Mouse (Mus musculus) adrenal gland, adult 18-20 months (tissue): Measurements from ENCODE around the gene Iscu. TPM values are rescaled to one million over a fixed set of nuclear protein-coding genes. Genes with fewer than 3 reads are reported as not detected.
"Not testable (repeated sequence)": the region's sequence is repeated elsewhere in the genome, so short reads cannot be mapped to it uniquely, and the experiment has no call there.

Experiments
- DNase-seq, 2 experiments: peaks; one replicate each; pipeline ENCODE4 v3.0.0; 2021 to 2022; ENCODE audit warnings: low spot score in 2 of 2
- total RNA-seq, 2 experiments: library from RNA; stranded (reverse); gene quantifications; 1 replicate in 1 of 2; 2 replicates in 1 of 2; pipeline ENCODE4 v1.2.3; 2021

Gene Iscu
- total RNA-seq, 2 experiments from 2014 or later, result 455 to 1,089 TPM

DNA sequence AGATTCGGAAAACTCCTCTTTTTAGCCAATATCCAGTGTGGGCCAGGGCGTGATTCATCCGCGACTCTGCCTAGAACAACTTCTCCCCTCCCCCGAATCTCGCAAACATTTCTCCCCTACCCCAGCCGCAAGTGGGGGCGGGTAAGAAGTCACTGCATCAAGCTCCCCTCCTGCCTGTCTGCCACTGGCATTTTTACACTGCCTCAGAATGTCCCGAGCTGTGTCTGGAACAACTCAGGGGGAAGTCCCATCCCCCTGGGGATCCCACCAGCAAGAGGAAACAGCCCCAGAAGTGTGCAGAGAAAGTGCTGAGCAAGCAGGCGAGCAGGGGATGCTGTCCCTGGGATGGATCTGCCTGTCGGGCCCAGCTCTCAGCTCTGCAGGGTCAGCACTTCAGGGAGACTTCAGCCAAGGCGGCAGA, 11.0 kb downstream of the Iscu start:
- no peak for DNase-seq

DNA sequence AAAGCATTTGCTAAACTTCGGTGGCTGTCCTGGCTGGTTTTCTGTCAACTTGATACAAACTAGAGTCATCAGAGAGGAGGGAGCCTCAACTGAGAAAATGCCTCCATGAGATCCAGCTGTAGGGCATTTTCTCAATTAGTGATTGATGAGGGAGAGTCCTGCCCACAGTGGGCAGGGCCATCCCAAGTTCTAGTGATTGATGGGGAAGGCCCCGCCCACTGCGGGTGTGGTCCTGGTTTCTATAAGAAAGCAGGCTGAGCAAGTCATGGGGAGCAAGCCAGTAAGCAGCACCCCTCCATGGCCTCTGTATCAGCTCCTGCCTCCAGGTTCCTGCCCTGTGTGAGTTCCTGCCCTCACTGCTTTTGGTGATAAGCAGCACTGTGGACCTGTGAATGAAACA, 11.6 kb downstream of the Iscu start:
- DNase-seq, result not testable (repeated sequence)

DNA sequence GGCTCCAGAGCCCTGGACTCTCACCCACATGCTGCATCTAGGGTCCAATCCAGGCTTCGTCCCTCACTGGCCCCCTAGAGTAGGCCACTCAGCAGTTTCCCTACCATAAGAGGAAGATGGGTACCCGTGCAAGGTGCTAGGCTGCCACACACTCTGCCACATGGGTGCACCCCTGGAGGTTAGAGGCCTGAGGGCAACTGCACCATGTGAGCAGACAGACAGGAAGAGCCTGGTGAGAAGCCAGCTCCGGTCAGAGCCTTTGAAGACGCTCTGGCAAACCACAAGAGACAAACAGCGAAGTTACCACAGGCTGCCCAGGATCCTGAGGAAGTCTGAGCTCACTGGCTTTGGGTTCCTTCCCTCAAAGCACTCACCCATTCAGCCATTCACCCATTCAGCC, 14.4 kb downstream of the Iscu start:
- DNase-seq, result no peak

DNA sequence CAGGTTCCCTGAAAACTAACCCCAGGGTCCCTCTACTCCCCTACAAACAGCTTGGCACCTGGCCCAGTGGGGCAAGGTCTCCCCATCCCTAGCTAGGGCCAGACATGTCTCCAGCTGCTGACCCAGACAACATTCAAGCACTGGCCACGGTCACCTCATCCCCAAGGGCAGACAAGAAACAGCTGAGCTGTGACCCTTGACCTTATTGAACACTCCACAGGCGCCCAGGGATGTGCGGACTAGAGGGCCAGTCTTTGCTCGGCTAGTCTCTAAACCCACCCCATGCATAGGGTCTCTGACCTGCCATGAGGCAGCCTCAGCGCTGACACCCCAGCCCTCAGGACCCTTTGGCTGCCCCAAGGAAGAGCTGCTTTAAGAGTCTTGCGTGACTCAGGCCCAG, 16.1 kb downstream of the Iscu start:
- DNase-seq, result no peak

DNA sequence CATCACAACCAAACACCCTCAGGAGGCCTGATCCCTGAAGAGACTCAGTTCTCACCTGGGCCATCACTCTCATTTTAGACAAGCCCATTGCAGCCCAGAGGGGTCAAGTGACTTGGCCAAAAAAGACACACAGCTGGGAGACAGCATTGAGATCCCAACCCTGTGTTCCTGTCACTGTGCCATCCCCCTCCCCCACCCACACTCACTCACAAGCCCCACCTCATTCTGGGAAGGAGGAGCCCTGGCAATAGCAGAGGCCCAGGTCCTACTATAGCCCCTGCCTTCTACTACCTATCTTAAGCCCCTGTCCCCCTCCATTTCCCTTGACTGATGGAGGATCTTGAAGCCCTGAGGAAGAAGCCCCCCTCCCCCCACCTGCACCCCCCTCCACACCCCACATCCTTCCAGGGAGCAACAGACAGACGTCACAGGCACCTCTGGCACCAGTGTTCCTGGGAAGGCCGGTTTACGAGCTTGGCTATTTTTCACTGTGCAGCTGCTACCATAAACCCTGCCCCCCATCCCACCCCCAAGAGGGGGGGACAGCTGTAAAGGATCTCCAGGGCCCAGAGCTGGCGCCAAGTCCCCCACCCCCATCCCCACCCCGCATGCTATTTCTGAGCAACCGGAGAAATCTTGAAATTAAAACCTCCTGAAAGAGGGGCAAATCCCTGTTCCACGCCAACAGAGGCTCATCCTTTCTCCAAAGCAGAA, 16.7 kb downstream of the Iscu start:
- no peak for DNase-seq

DNA sequence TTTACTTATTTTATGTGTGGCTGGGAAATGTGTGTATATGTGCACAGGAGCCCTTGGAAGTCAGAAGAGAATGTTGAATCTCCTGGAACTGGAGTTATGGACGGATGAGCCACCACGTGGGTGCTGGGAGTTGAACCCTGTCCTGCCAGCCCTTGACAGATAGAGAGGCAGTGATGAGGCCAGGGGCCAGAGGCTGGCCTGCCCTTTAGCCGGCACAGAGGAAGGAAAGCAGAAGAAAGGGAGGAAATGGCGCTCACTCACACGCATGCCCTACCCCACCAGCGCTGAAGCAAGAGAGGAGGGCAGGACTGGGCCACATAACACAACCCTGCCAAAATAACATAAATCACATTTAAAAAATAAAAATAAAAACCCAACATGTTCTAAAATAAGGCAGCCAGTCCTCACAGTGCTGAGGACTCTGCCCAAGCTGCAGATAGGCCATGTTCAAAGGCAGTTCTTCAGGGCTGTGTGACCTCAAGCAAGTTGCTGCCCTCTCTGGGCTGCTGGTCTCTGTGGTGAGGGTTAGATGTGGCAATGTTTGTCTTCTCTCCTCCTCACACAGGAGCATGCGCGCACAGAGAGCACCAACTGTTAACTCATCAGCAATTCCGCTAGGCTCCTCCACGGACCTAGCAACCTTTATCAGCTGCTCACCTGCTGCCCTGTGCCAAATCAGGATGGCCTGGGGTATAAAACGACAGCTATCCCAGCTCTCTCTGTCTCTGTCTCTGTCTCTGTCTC, 18.1 kb downstream of the Iscu start:
- no peak for DNase-seq

DNA sequence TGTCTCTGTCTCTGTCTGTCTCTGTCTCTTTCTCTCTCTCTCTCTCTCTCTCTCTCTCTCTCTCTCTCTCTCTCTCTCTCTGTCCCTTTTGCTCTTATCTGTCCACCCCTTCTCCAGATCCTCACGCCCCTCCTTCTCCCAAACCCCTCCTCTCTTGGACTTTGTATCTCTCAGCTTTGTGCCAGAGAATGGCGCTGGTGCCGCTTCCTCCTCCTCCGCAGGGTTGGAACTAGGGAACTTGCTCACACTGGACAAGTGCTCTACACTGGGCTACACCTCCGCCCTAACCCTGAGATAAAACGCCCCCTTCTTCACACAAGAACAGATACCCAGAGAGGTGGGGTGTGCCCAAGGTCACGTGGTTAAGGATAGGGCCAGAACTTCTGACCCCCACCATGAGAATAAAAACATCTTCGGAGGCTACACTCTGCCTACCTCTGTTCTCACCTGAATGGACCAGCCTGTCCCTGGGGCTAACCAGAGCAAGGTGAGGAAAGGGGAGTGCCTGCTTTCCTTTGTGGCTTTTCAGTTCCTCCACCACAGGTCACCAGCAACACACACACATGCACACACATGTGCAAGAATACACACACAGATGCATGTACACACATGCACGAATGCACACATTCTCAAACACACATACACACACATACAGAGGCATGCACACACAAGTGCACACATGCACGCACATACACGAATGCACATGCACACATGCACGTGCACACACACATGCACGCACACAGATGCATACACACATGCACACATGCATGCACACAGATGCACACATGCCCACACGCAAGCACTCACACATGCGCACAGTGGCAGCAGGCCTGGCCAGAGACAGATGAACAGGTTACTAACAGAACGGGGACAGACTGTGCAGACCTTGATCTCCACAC, 18.9 kb downstream of the Iscu start:
- DNase-seq, result no peak

DNA sequence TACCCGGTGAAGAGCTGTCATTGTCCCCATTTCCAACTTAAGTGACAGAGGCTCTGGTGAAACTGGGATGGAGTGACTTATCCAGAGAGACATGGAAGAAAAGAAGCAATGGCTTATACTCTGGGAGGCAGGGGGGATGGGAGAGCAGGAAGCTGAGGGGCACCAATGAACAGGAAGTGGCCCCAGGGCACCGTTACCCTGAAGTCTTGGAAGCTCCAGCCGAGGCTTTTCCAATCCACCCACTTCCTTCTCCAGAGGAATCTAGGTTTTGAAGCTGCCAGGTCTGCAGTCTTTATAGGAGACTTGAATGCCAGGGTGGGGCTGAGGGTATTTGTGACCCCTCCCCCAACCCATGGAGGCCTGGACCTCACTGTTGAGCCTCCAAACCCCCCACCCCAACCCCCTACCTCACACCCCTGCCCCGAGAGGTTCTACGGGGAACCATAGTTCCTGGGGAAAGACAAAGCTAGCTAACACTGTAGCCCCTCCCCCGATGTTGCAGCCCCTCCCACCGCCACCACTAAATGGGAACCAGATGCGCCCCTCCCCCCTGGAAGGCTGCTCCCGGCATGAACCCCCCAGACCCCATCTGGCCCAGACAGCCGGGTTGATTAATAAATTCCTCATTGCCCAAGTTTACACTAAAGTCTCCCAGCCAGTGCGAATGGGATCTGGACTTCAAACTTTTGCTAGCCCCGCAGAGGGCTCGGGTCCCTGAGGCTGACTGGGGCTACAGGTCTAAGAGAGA, 24.0 kb downstream of the Iscu start:
- no peak for DNase-seq

DNA sequence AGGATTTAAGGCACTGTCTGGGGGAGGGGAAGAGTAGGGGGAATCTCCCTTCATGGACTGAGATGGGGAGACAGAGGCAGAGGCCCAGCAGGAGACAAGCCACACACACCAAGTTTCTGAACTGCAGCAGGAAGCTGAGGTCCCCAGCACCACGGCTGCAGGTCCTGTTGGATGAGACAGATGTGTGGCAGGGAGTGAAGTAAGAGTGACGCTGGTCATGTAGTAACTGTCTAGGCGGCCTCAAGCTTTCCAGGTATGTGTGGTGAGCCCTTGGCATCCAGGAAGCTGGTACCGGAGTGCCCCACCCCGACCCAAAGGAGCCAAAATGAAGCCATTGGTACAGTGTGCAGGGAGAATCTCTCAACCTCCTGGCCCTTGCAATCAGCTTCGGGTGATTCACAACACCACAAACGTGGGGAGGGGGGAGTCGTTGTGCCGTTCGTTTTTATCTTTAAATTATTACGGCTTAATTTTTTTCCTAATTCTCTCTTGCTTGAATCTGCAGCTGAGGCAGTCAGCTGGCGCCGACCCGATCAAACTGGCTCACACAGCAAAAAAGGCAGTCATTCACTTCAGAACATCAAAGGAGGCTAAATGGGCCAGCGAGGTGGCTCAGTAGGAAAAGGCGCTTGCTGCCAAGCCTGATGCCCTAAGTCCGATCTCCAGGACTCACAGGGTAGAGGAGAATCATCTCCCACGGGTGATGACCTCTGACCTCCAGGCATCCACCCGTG, 24.8 kb downstream of the Iscu start:
- no peak for DNase-seq

DNA sequence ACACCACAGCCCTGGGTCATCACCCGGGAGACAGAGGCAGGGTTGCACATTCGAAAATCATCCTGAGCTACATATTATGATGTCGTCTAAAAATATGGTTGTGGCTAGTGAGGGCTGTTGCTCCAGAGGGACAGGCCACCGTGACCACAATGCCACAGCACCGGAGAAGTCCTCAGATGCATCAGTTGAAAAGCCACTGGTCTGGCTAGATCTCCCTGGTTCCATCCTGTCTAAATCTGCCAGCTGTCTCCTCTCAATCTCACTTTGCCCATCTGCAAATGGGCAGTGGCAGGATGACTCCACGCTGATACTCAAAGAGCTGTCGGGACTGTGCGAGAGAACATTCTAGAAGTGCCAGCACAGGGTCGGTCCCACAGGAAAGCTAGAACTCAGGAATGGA, 26.0 kb downstream of the Iscu start:
- no peak for DNase-seq

DNA sequence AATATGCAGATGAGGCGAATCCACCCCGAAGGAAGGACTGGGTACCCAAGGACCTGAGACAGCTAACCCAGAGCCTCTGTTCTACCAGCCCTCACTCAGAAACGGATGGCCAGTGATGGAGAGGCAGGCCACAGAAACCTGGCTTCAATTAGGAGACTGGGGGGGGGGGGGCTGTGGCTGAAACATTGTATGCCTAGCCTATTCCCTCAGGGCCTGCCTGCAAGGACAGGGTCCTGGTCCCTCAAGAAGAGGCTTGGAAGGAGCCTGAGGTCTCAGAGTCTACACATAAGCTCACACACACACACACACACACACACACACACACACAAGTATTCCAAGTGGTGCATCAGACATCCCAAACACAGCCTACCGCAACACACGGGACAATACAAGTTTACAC, 27.1 kb downstream of the Iscu start:
- no peak for DNase-seq

DNA sequence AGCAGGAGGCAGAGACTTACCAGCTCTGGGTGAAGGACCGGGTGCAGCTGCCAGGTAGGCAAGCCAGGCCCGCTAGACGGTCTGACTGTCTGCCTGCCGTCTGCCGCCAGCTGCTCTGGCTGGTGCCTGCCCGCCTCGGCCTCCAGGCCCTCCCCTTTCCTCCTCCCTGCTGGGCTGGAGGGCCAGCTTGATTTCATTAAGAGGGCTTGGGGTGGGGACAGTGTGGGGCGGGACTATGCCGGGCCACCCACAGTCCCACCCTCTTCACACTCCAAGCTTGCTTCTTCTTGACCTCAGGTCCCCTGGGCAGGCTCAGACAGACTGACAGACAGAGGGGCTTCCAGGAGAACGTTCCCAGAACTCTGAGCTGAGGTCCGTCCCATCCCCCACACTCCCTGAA, 27.7 kb downstream of the Iscu start, which contains the start of gene Tmem119:
Gene Tmem119, minus strand, starts transcription at position 237 of the 400 bp plus-strand sequence.
- peak in 1 of 2 experiments; percentile 19 for DNase-seq

DNA sequence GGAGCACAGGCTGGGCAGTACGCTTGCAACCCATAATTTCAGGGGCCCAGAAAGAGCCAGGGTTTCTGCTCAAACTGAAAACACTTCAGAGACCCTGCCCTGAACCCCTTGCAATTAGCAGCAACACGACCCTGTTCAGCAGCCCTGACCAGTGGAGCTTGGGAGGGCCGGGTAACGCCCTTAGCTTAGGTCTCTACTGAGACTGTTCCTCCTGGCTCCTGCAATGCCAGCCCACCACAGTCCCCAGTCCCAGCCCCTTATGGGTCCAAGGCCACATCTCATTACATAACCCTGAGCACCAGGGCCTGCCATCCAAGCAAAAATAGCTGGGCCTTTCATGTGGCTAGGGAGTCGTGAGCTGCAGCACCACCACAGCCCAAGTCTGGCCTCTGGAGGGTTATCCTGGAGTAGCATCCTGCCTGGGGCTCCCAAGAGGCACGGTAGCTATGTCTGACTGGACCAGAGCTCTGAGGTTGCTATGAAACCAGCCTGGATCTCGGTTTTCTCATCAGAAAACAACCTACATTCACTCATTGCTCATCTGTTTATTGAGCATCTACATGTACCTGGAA, 31.9 kb downstream of the Iscu start:
- DNase-seq, result no peak

DNA sequence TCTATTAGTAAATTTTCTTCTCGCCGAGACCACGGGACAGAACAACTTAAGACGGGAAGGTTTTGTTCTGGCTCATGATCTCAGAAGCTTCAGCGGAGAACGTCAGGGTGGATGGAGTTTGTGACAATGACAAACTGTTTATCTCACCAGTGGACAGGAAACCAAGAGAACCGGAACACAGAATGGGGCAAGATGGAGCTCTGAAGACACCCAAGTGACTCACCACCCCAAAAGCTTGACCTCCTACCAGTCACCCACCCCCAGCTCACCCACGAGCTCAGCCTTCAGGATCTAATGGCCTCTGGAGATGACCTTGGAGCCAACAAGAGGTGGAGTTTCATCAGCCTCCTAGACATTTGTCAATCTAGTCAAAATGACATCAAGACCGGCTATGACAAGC, 32.8 kb downstream of the Iscu start:
- DNase-seq, result no peak

DNA sequence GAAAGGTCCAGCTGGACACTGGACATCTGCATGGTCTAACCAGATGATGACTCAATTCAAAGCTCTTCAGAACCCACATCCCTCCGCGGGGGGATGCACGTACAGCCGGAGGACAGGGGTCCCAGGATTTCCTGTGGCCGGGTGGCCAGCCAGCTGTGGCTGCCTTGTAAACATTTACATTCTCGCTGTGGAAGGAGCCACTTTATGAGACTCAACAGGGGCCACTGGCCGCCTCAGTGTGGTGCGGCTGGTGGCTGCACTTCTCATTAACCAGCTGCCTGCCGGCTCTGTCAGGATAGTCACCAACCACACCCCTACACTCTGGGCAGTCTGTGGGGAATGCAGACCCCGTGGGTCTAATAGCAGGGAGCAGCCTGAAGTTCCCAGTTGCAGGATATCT, 33.9 kb downstream of the Iscu start:
- no peak for DNase-seq

DNA sequence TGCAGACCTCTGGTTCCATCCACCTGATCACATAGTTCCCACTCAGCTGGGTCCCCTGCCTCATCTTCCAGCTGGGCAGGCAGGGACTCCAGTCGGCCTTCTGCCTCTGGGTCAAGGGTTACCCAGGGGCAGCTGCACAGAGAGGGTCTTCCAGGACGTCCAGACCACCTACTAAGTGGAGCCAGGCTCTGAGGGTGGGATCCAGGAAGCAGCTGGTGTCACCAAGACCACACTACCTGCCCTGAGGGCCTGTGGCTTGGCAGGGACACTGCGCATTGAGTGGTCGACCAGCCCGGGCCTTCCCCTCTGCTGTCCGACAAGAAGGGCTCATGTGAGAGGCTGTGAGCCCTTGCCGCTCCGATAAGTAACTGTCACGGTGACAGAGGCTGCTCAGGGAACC, 35.2 kb downstream of the Iscu start:
- DNase-seq, result no peak

DNA sequence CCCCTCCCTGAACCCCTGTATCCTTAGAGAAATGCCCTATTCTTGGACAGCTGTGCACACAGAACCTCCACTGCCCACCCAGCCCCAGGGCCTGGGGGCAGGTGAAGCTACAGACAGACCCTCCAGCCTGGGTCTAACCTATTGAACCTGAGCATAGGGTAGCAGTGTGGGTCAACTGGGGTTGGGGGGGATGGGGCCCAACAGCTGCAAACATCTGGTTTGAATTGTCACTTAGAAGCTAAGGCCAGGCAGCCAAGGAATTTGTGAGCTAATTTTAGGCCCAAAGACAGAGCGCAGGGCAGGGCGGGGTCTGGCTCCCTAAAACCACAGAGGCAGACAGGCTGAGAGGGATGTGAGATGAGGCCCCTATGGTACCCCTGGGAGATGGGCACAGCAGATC, 35.6 kb downstream of the Iscu start:
- DNase-seq, result no peak

DNA sequence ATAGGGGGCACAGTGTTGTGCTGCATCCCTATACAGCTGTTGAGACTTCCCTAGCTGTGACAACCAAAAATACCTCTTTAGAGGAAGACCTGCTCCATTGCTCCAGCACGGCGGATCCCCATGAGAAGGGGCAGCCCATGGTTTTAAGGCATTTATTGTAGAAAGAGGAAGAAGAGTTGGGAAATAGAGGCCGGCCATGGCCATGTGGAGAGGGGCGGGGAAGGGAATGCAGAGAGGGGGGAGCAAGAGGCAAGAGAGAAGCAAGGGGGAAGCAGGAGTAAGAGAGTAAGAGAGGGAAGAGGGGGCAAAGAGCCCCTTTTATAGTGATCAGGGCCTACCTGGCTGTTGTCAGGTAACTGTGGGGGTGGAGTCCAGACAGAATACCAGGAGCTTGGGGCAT, 37.6 kb downstream of the Iscu start:
- DNase-seq, result no peak

DNA sequence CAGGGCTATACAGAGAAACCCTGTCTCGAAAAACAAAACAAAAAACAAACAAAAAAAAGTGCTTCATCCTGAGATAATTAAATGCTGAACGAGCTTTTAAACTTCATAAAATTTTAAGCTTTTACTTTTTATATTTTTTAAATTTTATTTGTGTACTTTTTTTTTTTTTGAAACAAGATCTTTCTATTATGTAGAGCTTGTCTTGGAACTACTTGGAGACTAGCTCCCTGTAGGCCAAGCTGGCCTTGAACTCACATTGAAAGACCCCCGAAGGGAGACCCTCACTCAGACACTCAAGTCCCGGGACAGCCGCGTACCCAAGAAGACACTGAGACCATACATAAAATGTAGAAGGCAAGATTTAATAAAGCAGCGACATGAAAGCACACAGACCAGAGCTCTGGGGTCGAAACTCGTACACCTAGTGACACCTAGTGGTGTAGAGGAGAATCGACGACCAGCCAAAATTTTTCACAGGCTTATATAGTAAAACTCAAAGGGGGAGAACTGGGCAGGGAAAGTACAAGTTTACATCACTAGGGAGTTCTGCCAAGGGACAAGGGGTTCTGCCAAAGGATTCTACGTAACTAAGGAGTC, 39.4 kb downstream of the Iscu start:
- not testable (repeated sequence) for DNase-seq

DNA sequence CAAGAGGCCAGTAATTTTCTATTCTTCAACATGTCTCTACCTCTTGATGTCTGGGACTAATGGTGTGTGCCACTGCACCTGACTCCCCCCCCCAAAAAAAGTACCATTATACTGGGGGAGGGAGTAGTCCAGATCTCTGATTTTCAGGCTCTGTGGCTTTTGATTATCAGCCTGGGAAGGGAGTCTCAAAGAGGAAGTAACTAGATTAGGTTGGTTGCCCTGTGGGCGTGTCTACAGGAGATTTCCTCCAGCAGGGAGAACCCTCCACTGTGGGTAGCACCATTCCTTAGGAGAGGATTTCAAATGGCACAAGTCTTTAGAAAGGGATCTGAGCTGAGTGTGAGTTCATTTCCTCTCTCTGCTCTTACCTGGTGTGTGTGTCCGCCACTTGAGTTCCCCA, 40.1 kb downstream of the Iscu start:
- no peak for DNase-seq
